Mouse (Mus musculus) cerebellum, adult 11-12 months (tissue): ENCODE data around the gene Fkbp6.
A peak's percentile ranks its signal among the peaks of the same experiment; 100 is the strongest.

Experiments used
- DNase-seq: peaks from one replicate; pipeline ENCODE4 v3.0.0; 2022

Fkbp6 gene

DNA sequence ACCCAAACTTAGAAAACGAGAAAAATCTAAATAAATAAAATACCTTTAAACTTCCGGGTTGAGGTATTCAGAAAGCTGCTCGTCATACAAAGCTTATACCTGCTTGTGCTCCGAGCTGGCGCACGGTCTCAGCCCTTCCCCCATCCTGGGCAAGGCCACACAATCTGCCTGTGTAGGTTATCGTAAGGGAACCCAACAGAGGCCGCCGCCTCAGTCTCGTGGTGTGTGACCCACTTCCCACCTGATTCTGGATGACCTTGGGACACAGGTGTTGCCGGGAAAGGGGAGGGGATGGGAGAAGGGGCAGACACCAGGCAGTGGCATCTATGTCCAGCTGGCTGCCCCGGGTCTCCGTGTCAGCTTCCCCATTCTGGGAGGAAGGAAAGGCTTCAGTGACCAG is 1.8 kb upstream of the Fkbp6 start:
- no peak for DNase-seq

- no peak for DNase-seq
Observed at GRCm38 (mm10) chr5:135347511-135348011, 2.3 kb downstream of the Fkbp6 start.

DNA sequence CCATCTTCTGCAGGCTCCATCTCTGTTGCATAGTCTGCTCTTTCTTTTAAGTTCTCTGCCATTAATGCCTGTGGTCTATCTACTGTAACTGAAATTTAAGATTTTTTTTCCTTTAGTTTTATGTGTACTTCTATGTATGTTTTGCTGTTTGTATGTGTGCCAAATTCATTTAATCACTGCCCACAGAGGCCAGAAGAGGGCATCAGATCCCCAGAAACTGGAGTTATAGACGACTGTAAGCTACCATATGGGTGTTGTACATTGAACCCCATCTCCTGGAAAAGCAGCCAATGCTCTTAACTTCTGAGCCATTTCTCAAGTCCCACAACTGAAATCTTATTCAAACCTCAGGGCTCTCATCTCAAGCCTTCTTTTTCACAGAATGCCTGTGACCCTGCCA is 3.4 kb downstream of the Fkbp6 start:
- no peak for DNase-seq

- no peak for DNase-seq
Observed at GRCm38 (mm10) chr5:135345989-135346388, 3.9 kb downstream of the Fkbp6 start.

- no peak for DNase-seq
Observed at GRCm38 (mm10) chr5:135337575-135337974, 12.3 kb downstream of the Fkbp6 start.

DNA sequence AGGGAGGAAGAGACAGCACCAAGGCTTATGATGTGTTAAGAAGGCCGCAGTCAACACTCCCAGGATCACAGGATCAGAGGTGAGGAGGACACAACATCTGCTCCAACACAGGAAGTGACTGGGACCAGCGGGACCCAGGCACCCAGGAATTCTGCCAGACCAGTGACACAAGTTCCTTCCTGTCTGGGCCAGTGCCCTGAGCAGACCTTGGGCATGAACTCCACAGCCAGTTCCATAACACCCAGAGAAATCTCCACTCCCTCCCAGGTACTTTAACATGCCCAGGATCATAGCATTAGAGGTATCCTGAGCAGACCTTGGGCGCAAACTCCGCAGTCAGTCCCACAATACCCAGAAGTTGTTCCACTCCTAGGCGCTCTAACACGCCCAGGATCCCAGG is 18.7 kb downstream of the Fkbp6 start:
- no peak for DNase-seq

DNA sequence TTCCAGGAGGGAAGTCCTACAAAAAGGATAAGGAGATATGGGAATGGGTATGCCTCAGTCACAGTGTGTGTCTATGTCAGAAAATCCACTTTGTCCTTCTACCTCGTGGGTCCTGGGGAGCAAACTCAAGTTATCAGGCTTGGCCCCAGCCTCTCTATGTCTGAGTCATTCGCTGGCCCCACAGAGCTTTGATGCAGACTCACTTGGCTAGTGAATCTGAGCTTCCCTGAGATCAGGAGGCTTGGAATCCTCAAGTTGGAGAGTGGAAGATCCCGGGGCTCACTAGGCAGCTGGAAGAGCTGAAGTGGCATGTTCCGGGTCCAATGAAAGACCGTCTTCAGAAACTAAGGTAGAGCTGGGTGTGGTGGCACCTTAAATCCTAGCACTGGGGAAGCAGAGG is 19.6 kb downstream of the Fkbp6 start:
- DNase-seq = no peak

- no peak for DNase-seq
Observed at GRCm38 (mm10) chr5:135329471-135329870, 20.4 kb downstream of the Fkbp6 start.

DNA sequence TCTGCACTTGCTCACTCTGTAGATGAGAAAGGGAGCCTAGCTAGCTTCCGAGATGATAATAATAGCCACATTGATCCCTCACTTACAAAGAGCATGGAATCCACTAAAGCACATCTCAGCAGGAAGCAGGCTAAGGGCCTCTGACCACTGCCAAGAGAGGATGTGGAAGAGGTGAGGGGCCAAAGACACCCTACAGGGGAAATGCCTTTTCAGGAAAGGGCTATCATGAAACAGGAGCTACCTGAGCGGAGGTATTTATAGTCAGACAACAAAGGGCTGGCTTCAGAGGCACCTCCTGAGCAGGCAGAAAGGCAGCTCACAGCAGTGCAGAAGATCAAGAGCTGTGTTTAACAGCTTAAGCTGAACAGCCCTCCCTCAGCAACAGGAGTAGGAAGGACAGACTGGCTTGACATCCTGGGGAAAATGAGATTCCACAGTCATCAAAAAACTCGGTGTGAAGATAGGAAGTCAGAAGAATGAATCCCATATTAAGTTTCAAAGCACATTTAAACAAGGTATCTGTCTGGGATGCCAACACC is 23.7 kb downstream of the Fkbp6 start:
- no peak for DNase-seq

GRCm38 (mm10) chr5:135322197-135322596 is 27.6 kb downstream of the Fkbp6 start:
- no peak for DNase-seq

- no peak for DNase-seq
Observed at GRCm38 (mm10) chr5:135319856-135320255, 30.0 kb downstream of the Fkbp6 start.

DNA sequence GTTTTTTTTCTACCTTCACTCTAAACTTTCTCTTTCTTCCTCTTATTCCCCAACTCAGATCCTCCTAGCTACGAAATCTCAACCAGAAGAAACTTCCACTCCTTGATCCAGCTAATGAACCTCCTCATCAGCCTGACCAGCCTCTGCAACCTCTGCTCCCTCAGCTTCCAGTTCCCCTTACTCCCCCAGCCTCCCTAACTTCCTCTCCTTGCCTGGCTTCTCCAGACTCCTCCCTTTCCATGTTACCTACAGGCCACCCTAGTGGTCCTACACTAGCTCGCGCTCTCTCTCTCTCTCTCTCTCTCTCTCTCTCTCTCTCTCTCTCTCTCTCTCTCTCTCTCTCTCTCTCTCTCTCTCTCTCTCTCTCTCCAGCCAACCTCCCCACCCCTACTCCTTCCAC is 33.7 kb downstream of the Fkbp6 start:
- DNase-seq = no peak

GRCm38 (mm10) chr5:135306321-135306965 is 43.4 kb downstream of the Fkbp6 start:
- no peak for DNase-seq

- DNase-seq = no peak
Observed at GRCm38 (mm10) chr5:135302454-135302853, 47.4 kb downstream of the Fkbp6 start.

DNA sequence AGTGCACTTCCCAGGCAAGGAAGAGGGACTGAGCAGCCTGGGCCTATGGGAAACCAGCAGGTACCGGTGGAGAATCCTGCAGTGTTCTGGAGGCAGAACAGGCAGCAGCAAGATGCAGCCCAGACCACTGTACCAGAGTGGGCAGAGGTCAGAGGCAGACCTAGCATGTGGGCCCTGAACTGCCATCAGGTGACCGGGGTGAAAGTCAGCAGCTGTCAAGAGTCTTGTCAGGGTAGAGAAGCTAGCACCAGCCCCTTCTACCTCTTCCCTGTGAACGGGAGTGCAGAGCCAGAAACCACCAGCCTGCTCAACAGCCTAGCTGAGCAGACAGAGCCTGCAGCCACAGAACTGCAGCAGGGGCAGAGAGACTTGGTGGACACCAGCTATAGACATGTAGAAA is 47.9 kb downstream of the Fkbp6 start:
- no peak for DNase-seq

DNA sequence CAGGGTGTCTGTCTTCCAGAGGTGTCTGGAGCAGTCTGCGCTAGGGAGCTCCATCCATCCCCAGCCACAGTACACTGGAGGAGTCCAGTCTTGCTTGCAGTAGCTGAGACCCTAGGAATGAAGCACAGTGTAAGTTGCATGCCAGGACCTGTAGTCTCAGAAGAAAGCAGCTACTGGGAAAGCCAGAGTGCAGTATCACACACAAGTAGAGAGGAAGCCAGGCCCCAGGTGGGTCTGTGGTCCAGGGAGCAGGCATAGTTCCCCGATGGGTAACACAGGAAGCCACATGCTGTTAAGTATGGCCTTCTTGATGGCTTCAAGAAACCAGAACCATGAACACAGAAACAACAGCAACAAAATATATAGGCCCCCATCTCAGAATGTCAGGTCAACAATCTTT is 57.8 kb downstream of the Fkbp6 start:
- no peak for DNase-seq

GRCm38 (mm10) chr5:135291193-135291592 is 58.7 kb downstream of the Fkbp6 start:
- DNase-seq = no peak

DNA sequence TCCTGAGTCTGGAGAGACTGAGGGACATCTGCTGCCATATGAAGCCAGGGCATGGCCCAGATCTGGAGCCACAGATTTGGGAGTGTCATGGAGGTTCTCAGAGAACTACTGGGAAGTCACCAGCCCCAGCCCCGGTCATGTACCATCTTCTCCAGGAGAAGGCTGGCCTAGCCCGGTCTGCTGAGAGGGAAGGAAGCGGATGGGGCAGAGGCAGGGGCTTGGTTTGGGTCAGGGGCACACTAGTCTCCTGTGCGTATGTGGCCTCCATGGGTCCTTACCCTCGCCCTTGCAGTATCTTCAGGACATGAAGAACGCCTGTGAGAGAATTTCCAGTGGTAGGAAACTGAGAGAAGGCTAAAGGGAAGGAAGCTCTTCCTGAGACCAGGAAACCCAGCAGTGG is 59.1 kb downstream of the Fkbp6 start:
- DNase-seq = no peak

GRCm38 (mm10) chr5:135286926-135287325 is 62.9 kb downstream of the Fkbp6 start:
- no peak for DNase-seq

DNA sequence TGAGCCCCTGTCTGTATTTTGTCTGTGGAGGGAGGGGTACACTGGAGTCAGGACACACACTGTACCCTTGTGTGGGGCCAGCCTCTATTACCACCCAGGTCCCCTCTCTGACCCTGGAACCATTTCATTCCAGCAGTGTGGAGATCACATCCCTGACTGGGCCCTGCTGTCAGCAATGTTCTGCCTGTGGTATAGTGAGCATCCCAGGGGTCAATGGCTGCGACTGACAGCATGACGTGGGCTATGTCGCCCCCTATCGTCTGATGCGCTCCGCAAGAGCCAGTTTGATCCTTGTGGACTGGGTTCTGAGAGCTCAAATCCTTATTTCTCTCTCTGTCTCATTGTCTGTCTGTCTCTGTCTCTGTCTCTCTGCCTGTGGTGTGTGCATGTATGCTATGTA is 63.7 kb downstream of the Fkbp6 start:
- peak; percentile 39 for DNase-seq

DNA sequence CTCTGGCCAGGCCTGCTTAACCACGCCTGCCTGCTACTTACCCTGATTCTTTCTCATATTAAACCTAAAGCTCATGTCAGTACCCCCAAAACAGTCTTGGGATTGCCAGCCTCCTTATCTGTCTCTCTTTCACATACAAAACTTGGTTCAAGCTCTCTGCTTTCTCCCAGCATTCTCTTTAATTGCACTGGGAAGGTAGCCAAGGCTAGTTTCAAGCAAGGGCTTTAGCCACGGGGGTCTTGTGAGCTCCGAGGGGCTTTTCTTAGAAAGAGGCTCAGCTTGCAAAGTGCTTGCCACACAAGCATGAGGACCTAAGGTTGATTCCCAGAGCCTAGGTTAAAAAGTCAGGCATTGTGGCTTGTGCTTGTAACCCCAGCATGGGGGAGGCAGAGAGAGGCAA is 64.6 kb downstream of the Fkbp6 start:
- DNase-seq = no peak

GRCm38 (mm10) chr5:135280226-135280625 is 69.6 kb downstream of the Fkbp6 start:
- DNase-seq = no peak

DNA sequence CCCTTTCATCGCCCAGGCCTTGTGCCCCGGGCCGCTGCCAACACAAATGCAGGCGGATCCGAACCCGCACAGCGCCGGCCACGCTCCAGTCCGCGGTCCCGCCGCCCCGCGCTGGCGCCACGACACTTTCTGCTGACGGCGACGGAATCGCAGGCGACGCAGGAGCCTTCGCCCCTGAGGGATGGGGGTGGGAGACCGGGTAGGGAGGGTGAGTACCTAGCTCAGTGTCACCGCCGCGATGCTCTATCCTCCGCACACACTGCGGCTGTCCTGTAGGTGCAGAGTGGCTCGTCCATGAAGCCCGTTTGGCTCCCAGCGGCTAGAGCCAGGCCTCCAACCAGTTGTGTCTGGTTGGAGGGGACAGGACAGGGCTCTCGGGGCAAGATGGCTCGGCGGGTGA is 73.2 kb downstream of the Fkbp6 start:
- DNase-seq = no peak

- DNase-seq = peak; percentile 13
Observed at GRCm38 (mm10) chr5:135274663-135275396, 75.0 kb downstream of the Fkbp6 start.
